Mouse (Mus musculus): ENCODE results near the gene Cbx5.

GRCm38 (mm10) chr15:103173251-103173650, 66.4 kb downstream of the Cbx5 start:
- TF ChIP-seq CTCF (IDR thresholded peaks at IDR 0.05; ENCODE audit: control insufficient read depth, insufficient read depth, insufficient read length) (no peak), MYOG (IDR thresholded peaks at IDR 0.05; ENCODE audit: control insufficient read depth, extremely low read depth, insufficient read length) (no peak), USF1 (IDR thresholded peaks at IDR 0.05; ENCODE audit: low read depth) (no peak), MAX (IDR thresholded peaks at IDR 0.05) (no peak)

All from C2C12 (cell line).